Mouse (Mus musculus) T-helper 17 cell (primary cell): ENCODE data around the gene Rbp4.

Experiments
- in situ Hi-C, 2 experiments: fragments of 300-600 bp; cut with MboI, MseI; formaldehyde crosslinking; loops; 1 replicate in 1 of 2; 2 replicates in 1 of 2; pipeline ENCODE4 v1.15.1; 2025; ENCODE audit warnings: high pct_unique_total_duplicates in 2 of 2

Rbp4 gene

GRCm38 (mm10) chr19:38125219-38125610 lies at the start of gene Rbp4:
Gene Rbp4 (minus strand): TSS chr19:38125281.
- in situ Hi-C loops, result no loop called here

GRCm38 (mm10) chr19:38164633-38165032 lies 39.6 kb upstream of the Rbp4 start:
- in situ Hi-C loops, result no loop called here

- in situ Hi-C loops, result no loop called here
Measured at GRCm38 (mm10) chr19:38161648-38162354, 36.7 kb upstream of the Rbp4 start.

- in situ Hi-C loops, result no loop called here
Measured at GRCm38 (mm10) chr19:38156243-38156642, 31.2 kb upstream of the Rbp4 start.

GRCm38 (mm10) chr19:38143540-38144271 lies 18.6 kb upstream of the Rbp4 start:
- in situ Hi-C loops, result no loop called here

GRCm38 (mm10) chr19:38134806-38135205 lies 9.7 kb upstream of the Rbp4 start:
- in situ Hi-C loops, result no loop called here

GRCm38 (mm10) chr19:38133986-38134385 lies 8.9 kb upstream of the Rbp4 start:
- in situ Hi-C loops, result no loop called here

- in situ Hi-C loops, result no loop called here
Measured at GRCm38 (mm10) chr19:38132481-38132880, 7.4 kb upstream of the Rbp4 start, which contains the start of gene Pde6c. Gene Pde6c (plus strand): TSS chr19:38132781.

- in situ Hi-C loops, result no loop called here
Measured at GRCm38 (mm10) chr19:38126656-38127055, 1.6 kb upstream of the Rbp4 start.

- in situ Hi-C loops, result no loop called here
Measured at GRCm38 (mm10) chr19:38124401-38125218, 471 bp downstream of the Rbp4 start.

GRCm38 (mm10) chr19:38123921-38124320 lies 1.2 kb downstream of the Rbp4 start:
- in situ Hi-C loops, result no loop called here

- in situ Hi-C loops, result no loop called here
Measured at GRCm38 (mm10) chr19:38120123-38120760, 4.8 kb downstream of the Rbp4 start.

GRCm38 (mm10) chr19:38114834-38115491 lies 10.1 kb downstream of the Rbp4 start:
- in situ Hi-C loops, result loop anchor here in 1 of 2 experiments (10.0 kb wide), 1 partner anchor 1940 kb away; no protein-coding TSS in a partner anchor

- in situ Hi-C loops, result loop anchor here in 1 of 2 experiments (10.0 kb wide), 1 partner anchor 1942 kb away; no protein-coding TSS in a partner anchor
Measured at GRCm38 (mm10) chr19:38112575-38112974, 12.5 kb downstream of the Rbp4 start.

- in situ Hi-C loops, result loop anchor here in 1 of 2 experiments (10.0 kb wide), 1 partner anchor 1944 kb away; no protein-coding TSS in a partner anchor
Measured at GRCm38 (mm10) chr19:38111056-38111455, 14.0 kb downstream of the Rbp4 start.

GRCm38 (mm10) chr19:38109506-38110242 lies 15.4 kb downstream of the Rbp4 start:
- in situ Hi-C loops, result loop anchor here in 1 of 2 experiments (10.0 kb wide), 1 partner anchor 1945 kb away; no protein-coding TSS in a partner anchor

GRCm38 (mm10) chr19:38107871-38108270 lies 17.2 kb downstream of the Rbp4 start:
- in situ Hi-C loops, result no loop called here

GRCm38 (mm10) chr19:38096858-38097758 lies 28.0 kb downstream of the Rbp4 start, which contains the start of gene Ffar4:
Gene Ffar4 (plus strand): TSS chr19:38097071.
- in situ Hi-C loops, result no loop called here

GRCm38 (mm10) chr19:38096231-38096630 lies 28.9 kb downstream of the Rbp4 start:
- in situ Hi-C loops, result no loop called here
